Comparison of ENCODE assay signal across 14 mouse cellular contexts in genomic region chr15:86027871-86028270, GRCm38 (mm10). TPM values are rescaled to one million over a fixed set of nuclear protein-coding genes. Genes with fewer than 3 reads are reported as not detected.
DNase-seq lines count a peak whose midpoint lies in the region; ATAC-seq and TF ChIP-seq lines count a peak whose summit lies in the region.
"Had no signal": no experiment of that assay in that cellular context is flagged by ENCODE, and none has a peak within 500 bp of the region (broad histone marks: within the 10 kb centered on the region; RNA-seq: fewer than 3 reads in every experiment).

No protein-coding gene starts in this region.

- ATAC-seq in forebrain, embryonic 13.5 days, result no peak
- ATAC-seq in forebrain, postnatal 0 days, result no peak
- no peak for ATAC-seq in lung, postnatal 0 days
- ATAC-seq in hindbrain, embryonic 15.5 days (ENCODE audit: low FRiP score, low read depth), result no peak

- peak overlapping the region; percentile 30 for H3K4me3 ChIP-seq in forebrain, embryonic 13.5 days
- H3K4me3 ChIP-seq in forebrain, postnatal 0 days (ENCODE audit: low read depth, low read length), result no peak overlapping the region
- H3K4me3 ChIP-seq in lung, postnatal 0 days (ENCODE audit: low read depth, low read length), result no peak overlapping the region
- no peak overlapping the region for H3K4me3 ChIP-seq in hindbrain, embryonic 15.5 days
- H3K4me3 ChIP-seq: heart, embryonic 13.5 days; myocyte had no signal

- no peak for DNase-seq in forebrain, postnatal 0 days
- DNase-seq in lung, postnatal 0 days (ENCODE audit: low spot score), result no peak
- DNase-seq in lung, postnatal 10 days, result no peak
- DNase-seq in thymus, postnatal 0 days (ENCODE audit: low spot score), result peak; percentile 76
- no peak for DNase-seq in heart, adult 11 months
- DNase-seq in right cerebral cortex, adult 18-20 months, result no peak
- DNase-seq: adrenal gland, postnatal 10 days; kidney, postnatal 10 days; lung, adult 2 months; right cerebral cortex, postnatal 25 days had no signal

- H3K9me3 ChIP-seq in forebrain, embryonic 13.5 days (replicated peaks), result peaks cover 24% of the 10 kb centered on the region
- no peaks in the 10 kb centered on the region for H3K9me3 ChIP-seq in forebrain, postnatal 0 days (ENCODE audit: low read length)
- no peaks in the 10 kb centered on the region for H3K9me3 ChIP-seq in lung, postnatal 0 days (ENCODE audit: low read length)
- no peaks in the 10 kb centered on the region for H3K9me3 ChIP-seq in hindbrain, embryonic 15.5 days

- peaks cover 69% of the 10 kb centered on the region for H3K36me3 ChIP-seq in forebrain, embryonic 13.5 days (ENCODE audit: poor library complexity, severe bottlenecking)
- H3K36me3 ChIP-seq in forebrain, postnatal 0 days (ENCODE audit: insufficient read depth), result no peaks in the 10 kb centered on the region
- no peaks in the 10 kb centered on the region for H3K36me3 ChIP-seq in lung, postnatal 0 days (ENCODE audit: insufficient read depth, low read length)
- no peaks in the 10 kb centered on the region for H3K36me3 ChIP-seq in hindbrain, embryonic 15.5 days

- no peak overlapping the region for H3K9ac ChIP-seq in forebrain, embryonic 13.5 days
- H3K9ac ChIP-seq in forebrain, postnatal 0 days, result no peak overlapping the region
- no peak overlapping the region for H3K9ac ChIP-seq in lung, postnatal 0 days (replicated peaks; ENCODE audit: low read depth)
- H3K9ac ChIP-seq in hindbrain, embryonic 15.5 days, result no peak overlapping the region
- H3K9ac ChIP-seq: heart, embryonic 13.5 days had no signal

- no peak overlapping the region for H3K27ac ChIP-seq in forebrain, embryonic 13.5 days
- no peak overlapping the region for H3K27ac ChIP-seq in forebrain, postnatal 0 days (ENCODE audit: low read depth, low read length)
- no peak overlapping the region for H3K27ac ChIP-seq in lung, postnatal 0 days (ENCODE audit: low read length)
- H3K27ac ChIP-seq in hindbrain, embryonic 15.5 days (replicated peaks), result no peak overlapping the region
- H3K27ac ChIP-seq: heart, embryonic 13.5 days had no signal

- TF ChIP-seq CTCF in forebrain, postnatal 0 days (IDR thresholded peaks at IDR 0.05; ENCODE audit: low read depth), result no peak
- TF ChIP-seq CTCF in lung, postnatal 0 days (IDR thresholded peaks at IDR 0.05), result no peak

- peak overlapping the region; percentile 56 for H3K4me2 ChIP-seq in forebrain, embryonic 13.5 days
- no peak overlapping the region for H3K4me2 ChIP-seq in forebrain, postnatal 0 days (ENCODE audit: low read depth)
- H3K4me2 ChIP-seq in lung, postnatal 0 days (replicated peaks; ENCODE audit: low read depth, low read length), result 0 out of 2 replicates have a peak overlapping the region, but pooled peaks have one; percentile 3
- H3K4me2 ChIP-seq in hindbrain, embryonic 15.5 days, result 0 out of 2 replicates have a peak overlapping the region, but pooled peaks have one; percentile 43

- peaks cover 65% of the 10 kb centered on the region for H3K4me1 ChIP-seq in forebrain, embryonic 13.5 days
- H3K4me1 ChIP-seq in forebrain, postnatal 0 days (ENCODE audit: insufficient read depth), result no peaks in the 10 kb centered on the region
- H3K4me1 ChIP-seq in lung, postnatal 0 days (ENCODE audit: insufficient read depth, low read depth, low read length), result peaks cover 4% of the 10 kb centered on the region; the same call in 1 of the 2 replicates
- peaks cover 7% of the 10 kb centered on the region for H3K4me1 ChIP-seq in hindbrain, embryonic 15.5 days (replicated peaks)

- TF ChIP-seq EP300 in lung, postnatal 0 days (IDR thresholded peaks at IDR 0.05), result no peak

- 88% methylated on average over 8 of the region's 8 CpGs for WGBS in forebrain, embryonic 13.5 days
- 72% methylated on average over 8 of the region's 8 CpGs for WGBS in forebrain, postnatal 0 days
- WGBS in lung, postnatal 0 days, result 39% methylated on average over 7 of the region's 8 CpGs
- WGBS in hindbrain, embryonic 15.5 days, result 69% methylated on average over 8 of the region's 8 CpGs

- peaks cover 6% of the 10 kb centered on the region for H3K27me3 ChIP-seq in forebrain, embryonic 13.5 days
- H3K27me3 ChIP-seq in forebrain, postnatal 0 days (ENCODE audit: insufficient read depth, low read length), result no peaks in the 10 kb centered on the region
- H3K27me3 ChIP-seq in lung, postnatal 0 days (replicated peaks; ENCODE audit: insufficient read depth, low read length), result peaks cover 6% of the 10 kb centered on the region; the same call in 1 of the 2 replicates
- H3K27me3 ChIP-seq in hindbrain, embryonic 15.5 days, result peaks cover 12% of the 10 kb centered on the region

RNA-seq across cellular contexts. Expression of gene Celsr1, which starts 5.7 kb away (rescaled TPM):
- 6.6 and 7.1 TPM in 2 replicates for polyA plus RNA-seq in forebrain, embryonic 13.5 days (2015; fragmentation: Nextera tagmentation; extraction: Ambion mirVana)
- 6.5 and 13.0 TPM in 2 replicates for total RNA-seq in forebrain, postnatal 0 days (2014; rRNA removed)
- polyA plus RNA-seq in forebrain, postnatal 0 days (2015; fragmentation: Nextera tagmentation; extraction: Ambion mirVana), result 0.62 and 0.97 TPM in 2 replicates
- 2.1 and 2.2 TPM in 2 replicates for polyA plus RNA-seq in lung, postnatal 0 days (2015; fragmentation: Nextera tagmentation; extraction: Ambion mirVana)
- polyA plus RNA-seq in hindbrain, embryonic 15.5 days (2015; fragmentation: Nextera tagmentation; extraction: Ambion mirVana), result 1.4 and 1.6 TPM in 2 replicates
- polyA plus RNA-seq in thymus, postnatal 0 days (2015; fragmentation: Nextera tagmentation; extraction: Ambion mirVana), result 2.9 and 3.6 TPM in 2 replicates

RNA-seq across cellular contexts. Expression of gene Gramd4, which starts 29.6 kb away (rescaled TPM):
- 30.1 and 31.6 TPM in 2 replicates for polyA plus RNA-seq in forebrain, embryonic 13.5 days (2015; fragmentation: Nextera tagmentation; extraction: Ambion mirVana)
- total RNA-seq in forebrain, postnatal 0 days (2014; rRNA removed), result 54.5 and 57.0 TPM in 2 replicates
- 24.8 and 28.8 TPM in 2 replicates for polyA plus RNA-seq in forebrain, postnatal 0 days (2015; fragmentation: Nextera tagmentation; extraction: Ambion mirVana)
- polyA plus RNA-seq in lung, postnatal 0 days (2015; fragmentation: Nextera tagmentation; extraction: Ambion mirVana), result 9.9 and 11.1 TPM in 2 replicates
- polyA plus RNA-seq in hindbrain, embryonic 15.5 days (2015; fragmentation: Nextera tagmentation; extraction: Ambion mirVana), result 31.6 and 33.4 TPM in 2 replicates
- 14.8 TPM in 2 replicates for polyA plus RNA-seq in thymus, postnatal 0 days (2015; fragmentation: Nextera tagmentation; extraction: Ambion mirVana)
